Mouse (Mus musculus): Measurements from ENCODE around the gene Arid5b.

GRCm38 (mm10) chr10:68320986-68321385 is 42.4 kb upstream of the Arid5b start:
- TF ChIP-seq CTCF (IDR thresholded peaks at IDR 0.05; ENCODE audit: low read depth) (no peak), EP300 (IDR thresholded peaks at IDR 0.05; ENCODE audit: low read depth) (no peak)

Data from liver, postnatal 0 days (tissue).